Mouse (Mus musculus): ENCODE results near the gene Entpd1. TPM values are rescaled to one million over a fixed set of nuclear protein-coding genes. Genes with fewer than 3 reads are reported as not detected.
A peak's percentile ranks its signal among the peaks of the same experiment; 100 is the strongest.

Gene Entpd1
- polyA plus RNA-seq, 1 experiment, result 11.2 TPM

DNA sequence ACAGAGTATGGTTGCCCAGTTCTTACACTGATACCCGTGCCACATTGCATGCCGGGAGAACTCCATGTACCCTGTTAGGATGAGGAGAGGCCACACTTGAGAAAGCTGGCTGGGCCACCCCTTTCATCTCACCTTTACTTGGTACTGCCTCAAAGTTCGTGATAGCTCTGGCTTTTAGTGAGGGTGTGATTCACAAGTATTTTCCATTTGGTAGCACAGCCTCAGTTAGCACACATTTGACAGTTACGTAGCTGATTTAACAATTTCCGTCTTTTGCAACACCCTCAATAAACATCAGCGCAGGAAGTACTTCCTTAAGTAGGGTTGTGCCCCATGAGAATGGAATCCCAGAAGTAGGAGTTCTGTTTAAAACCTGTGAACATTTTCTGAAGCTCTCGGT lies 53.6 kb downstream of the Entpd1 start:
- H3K4me3 ChIP-seq (ENCODE audit: control insufficient read depth, insufficient read depth, low read length), result no peak overlapping the region
- H3K27ac ChIP-seq (ENCODE audit: control insufficient read depth, insufficient read depth, low read length), result no peak overlapping the region

DNA sequence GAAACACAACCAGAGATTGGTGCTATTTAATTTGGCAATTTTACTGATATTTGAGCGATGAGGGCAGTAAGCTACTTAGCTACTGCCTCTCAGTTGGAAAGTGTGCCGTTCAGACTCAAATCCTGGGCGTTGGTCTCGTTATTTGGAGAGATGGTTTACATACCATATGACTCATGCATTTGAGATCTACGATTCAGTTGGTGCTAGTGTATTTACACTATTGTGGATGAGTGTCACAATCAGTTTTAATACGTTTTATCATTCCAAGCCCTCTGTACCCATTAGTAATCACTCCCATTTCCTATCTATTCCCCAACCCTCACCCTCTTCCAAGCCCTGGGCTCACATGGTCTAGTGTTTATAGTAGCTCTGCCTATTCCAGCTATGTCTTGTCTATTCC lies 54.9 kb downstream of the Entpd1 start:
- no peak for DNase-seq
- no peak for TF ChIP-seq POLR2A (IDR thresholded peaks at IDR 0.05; ENCODE audit: control insufficient read depth, extremely low read depth, insufficient read depth, low read length, poor library complexity)
- no peak for TF ChIP-seq CTCF (IDR thresholded peaks at IDR 0.05; ENCODE audit: borderline replicate concordance, control insufficient read depth, extremely low read depth, insufficient read depth, low read length, poor library complexity)
- Histone ChIP-seq H3K27me3 (ENCODE audit: control insufficient read depth, insufficient read depth, low read length) (no peaks in the 10 kb centered on the region), H3K36me3 (ENCODE audit: control insufficient read depth, insufficient read depth, low read length) (no peaks in the 10 kb centered on the region), H3K4me1 (replicated peaks; ENCODE audit: control insufficient read depth, insufficient read depth, low read length) (no peaks in the 10 kb centered on the region), H3K27ac (ENCODE audit: control insufficient read depth, insufficient read depth, low read length) (no peak overlapping the region), H3K4me3 (ENCODE audit: control insufficient read depth, insufficient read depth, low read length) (no peak overlapping the region)
- 93% methylated on average over 6 of the region's 6 CpGs for WGBS

More for the DNA sequence above, 53.6 kb downstream of the Entpd1 start:
- no peak for DNase-seq
- peaks cover under 1% of the 10 kb centered on the region for H3K4me1 ChIP-seq (replicated peaks; ENCODE audit: control insufficient read depth, insufficient read depth, low read length)
- H3K36me3 ChIP-seq (ENCODE audit: control insufficient read depth, insufficient read depth, low read length), result no peaks in the 10 kb centered on the region
- TF ChIP-seq POLR2A (IDR thresholded peaks at IDR 0.05; ENCODE audit: control insufficient read depth, extremely low read depth, insufficient read depth, low read length, poor library complexity) (no peak), CTCF (IDR thresholded peaks at IDR 0.05; ENCODE audit: borderline replicate concordance, control insufficient read depth, extremely low read depth, insufficient read depth, low read length, poor library complexity) (no peak)
- WGBS, result 96% methylated on average over 7 of the region's 7 CpGs
- H3K27me3 ChIP-seq (ENCODE audit: control insufficient read depth, insufficient read depth, low read length), result no peaks in the 10 kb centered on the region

DNA sequence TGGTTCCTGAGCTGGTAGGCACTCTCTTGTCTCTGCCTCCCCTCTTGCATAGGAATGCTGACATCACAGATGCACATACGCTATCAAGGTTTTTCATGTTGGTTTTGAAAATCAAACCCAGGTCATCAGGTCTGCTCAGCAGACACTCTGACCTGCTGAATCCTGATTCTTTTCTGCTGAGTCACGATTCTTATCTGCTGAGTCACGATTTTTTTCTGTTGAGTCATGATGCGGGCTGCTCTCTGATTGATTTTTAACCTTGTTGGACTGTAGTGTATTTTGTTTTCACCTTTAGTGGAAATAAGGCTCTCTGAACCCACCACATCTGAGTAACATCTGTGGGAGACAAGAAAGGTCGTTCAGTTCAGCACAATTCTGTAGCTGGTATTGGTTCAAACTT lies 63.2 kb downstream of the Entpd1 start:
- DNase-seq, result no peak
- no peak overlapping the region for H3K27ac ChIP-seq (ENCODE audit: control insufficient read depth, insufficient read depth, low read length)
- H3K4me1 ChIP-seq (replicated peaks; ENCODE audit: control insufficient read depth, insufficient read depth, low read length), result peaks cover 11% of the 10 kb centered on the region
- no peaks in the 10 kb centered on the region for H3K36me3 ChIP-seq (ENCODE audit: control insufficient read depth, insufficient read depth, low read length)
- H3K4me3 ChIP-seq (ENCODE audit: control insufficient read depth, insufficient read depth, low read length), result no peak overlapping the region
- WGBS, result 81% methylated on average over 5 of the region's 5 CpGs
- no peaks in the 10 kb centered on the region for H3K27me3 ChIP-seq (ENCODE audit: control insufficient read depth, insufficient read depth, low read length)
- TF ChIP-seq POLR2A (IDR thresholded peaks at IDR 0.05; ENCODE audit: control insufficient read depth, extremely low read depth, insufficient read depth, low read length, poor library complexity) (no peak), CTCF (IDR thresholded peaks at IDR 0.05; ENCODE audit: borderline replicate concordance, control insufficient read depth, extremely low read depth, insufficient read depth, low read length, poor library complexity) (no peak)

DNA sequence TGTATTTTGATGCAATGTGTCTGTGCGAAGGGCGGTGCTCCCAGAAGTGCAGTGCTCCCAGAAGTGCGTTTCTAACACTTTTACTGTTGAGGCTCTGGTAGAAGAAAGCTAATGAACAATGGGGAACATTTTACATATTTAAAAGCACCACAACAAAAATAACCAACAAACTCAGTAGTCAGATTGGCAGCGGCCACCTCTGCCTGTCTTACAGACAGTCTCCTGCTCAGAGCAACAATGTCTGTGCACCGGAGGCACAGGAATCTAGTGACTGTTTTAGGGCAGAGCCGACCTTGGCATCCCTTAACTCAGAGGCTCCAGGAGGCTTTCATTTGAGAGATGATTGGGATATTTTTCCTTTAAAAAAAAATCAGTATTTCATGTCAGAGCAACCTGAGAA lies 65.9 kb downstream of the Entpd1 start:
- H3K27ac ChIP-seq (ENCODE audit: control insufficient read depth, insufficient read depth, low read length), result no peak overlapping the region; the same call in 1 of the 2 replicates
- 93% methylated on average over 6 of the region's 6 CpGs for WGBS
- TF ChIP-seq CTCF (IDR thresholded peaks at IDR 0.05; ENCODE audit: borderline replicate concordance, control insufficient read depth, extremely low read depth, insufficient read depth, low read length, poor library complexity) (no peak), POLR2A (IDR thresholded peaks at IDR 0.05; ENCODE audit: control insufficient read depth, extremely low read depth, insufficient read depth, low read length, poor library complexity) (no peak)

DNA sequence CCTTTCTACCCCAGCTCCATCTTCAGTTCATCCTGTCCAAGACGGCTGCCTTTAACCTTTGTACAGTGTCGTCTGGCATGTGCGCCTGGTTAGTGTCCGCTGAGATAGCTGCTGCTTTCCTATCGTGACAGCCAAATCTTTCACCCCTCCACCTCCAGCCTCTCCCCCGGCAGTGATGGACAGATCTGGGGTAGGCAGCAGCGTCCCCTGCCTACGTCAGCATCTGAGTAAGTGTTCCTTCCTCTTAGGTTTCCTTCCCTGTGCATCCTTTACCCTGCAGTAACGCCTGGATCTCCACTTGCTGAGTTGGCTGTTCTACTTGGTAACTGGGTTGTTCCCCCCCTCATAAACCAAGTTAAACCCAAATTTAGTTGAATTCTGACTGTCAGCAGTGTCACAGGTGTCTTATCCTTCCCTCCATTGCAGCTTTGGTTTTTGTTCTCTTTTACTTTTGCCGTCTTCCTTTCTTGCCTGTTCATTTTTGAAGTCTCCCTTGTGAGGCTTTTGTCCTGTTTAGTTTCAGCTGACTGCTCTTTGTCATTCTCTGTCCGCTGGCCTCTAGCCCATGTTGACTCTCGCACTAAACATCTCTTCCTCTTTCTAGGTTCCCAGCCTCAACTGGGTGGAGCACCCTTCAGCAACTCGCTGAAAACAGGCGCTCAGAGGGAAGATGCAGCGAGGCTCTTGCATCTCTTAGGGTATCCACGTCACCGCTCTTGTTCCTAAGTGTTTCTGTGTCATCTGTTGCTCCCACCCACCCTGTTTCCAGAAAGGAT lies 66.6 kb downstream of the Entpd1 start:
- TF ChIP-seq CTCF (IDR thresholded peaks at IDR 0.05; ENCODE audit: borderline replicate concordance, control insufficient read depth, extremely low read depth, insufficient read depth, low read length, poor library complexity), result no peak
- peaks cover 11% of the 10 kb centered on the region for H3K4me1 ChIP-seq (replicated peaks; ENCODE audit: control insufficient read depth, insufficient read depth, low read length)
- H3K36me3 ChIP-seq (ENCODE audit: control insufficient read depth, insufficient read depth, low read length), result no peaks in the 10 kb centered on the region
- peak; percentile 9 for DNase-seq
- H3K27ac ChIP-seq (ENCODE audit: control insufficient read depth, insufficient read depth, low read length), result no peak overlapping the region
- WGBS, result 18% methylated on average over 17 of the region's 17 CpGs
- no peak overlapping the region for H3K4me3 ChIP-seq (ENCODE audit: control insufficient read depth, insufficient read depth, low read length)
- H3K27me3 ChIP-seq (ENCODE audit: control insufficient read depth, insufficient read depth, low read length), result no peaks in the 10 kb centered on the region

More for the DNA sequence above, 65.9 kb downstream of the Entpd1 start:
- Histone ChIP-seq H3K36me3 (ENCODE audit: control insufficient read depth, insufficient read depth, low read length) (no peaks in the 10 kb centered on the region), H3K4me1 (replicated peaks; ENCODE audit: control insufficient read depth, insufficient read depth, low read length) (peaks cover 11% of the 10 kb centered on the region), H3K4me3 (ENCODE audit: control insufficient read depth, insufficient read depth, low read length) (no peak overlapping the region), H3K27me3 (ENCODE audit: control insufficient read depth, insufficient read depth, low read length) (no peaks in the 10 kb centered on the region)
- no peak for DNase-seq

DNA sequence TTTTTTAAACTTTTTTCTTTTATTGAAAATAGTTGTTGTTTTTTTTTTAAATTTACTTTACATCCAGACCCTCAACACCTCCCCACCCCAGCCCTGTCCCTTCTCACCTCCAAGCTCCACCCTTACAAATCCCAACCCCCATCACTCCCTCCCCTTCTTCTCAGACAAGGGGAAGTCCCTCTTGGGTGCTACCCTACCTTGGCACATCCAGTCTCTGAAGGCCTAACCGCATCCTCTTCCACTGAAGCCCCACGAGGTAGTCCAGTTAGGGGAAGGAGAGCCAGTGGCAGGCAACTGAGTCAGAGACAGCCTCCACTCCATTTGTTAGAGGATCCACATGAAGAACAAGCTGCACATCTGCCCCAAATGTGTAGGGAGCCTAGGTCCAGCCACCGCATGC lies 67.5 kb downstream of the Entpd1 start:
- no peak for DNase-seq
- Histone ChIP-seq H3K36me3 (ENCODE audit: control insufficient read depth, insufficient read depth, low read length) (no peaks in the 10 kb centered on the region), H3K4me3 (ENCODE audit: control insufficient read depth, insufficient read depth, low read length) (no peak overlapping the region), H3K27ac (ENCODE audit: control insufficient read depth, insufficient read depth, low read length) (no peak overlapping the region), H3K27me3 (ENCODE audit: control insufficient read depth, insufficient read depth, low read length) (no peaks in the 10 kb centered on the region), H3K4me1 (replicated peaks; ENCODE audit: control insufficient read depth, insufficient read depth, low read length) (peaks cover 11% of the 10 kb centered on the region)
- 46% methylated on average over 3 of the region's 3 CpGs for WGBS
- no peak for TF ChIP-seq POLR2A (IDR thresholded peaks at IDR 0.05; ENCODE audit: control insufficient read depth, extremely low read depth, insufficient read depth, low read length, poor library complexity)
- no peak for TF ChIP-seq CTCF (IDR thresholded peaks at IDR 0.05; ENCODE audit: borderline replicate concordance, control insufficient read depth, extremely low read depth, insufficient read depth, low read length, poor library complexity)
